Mouse (Mus musculus) bone marrow, adult 2 months (tissue): ENCODE data around the gene Rhbdl1.

Experiments
- CTCF ChIP-seq: fragments of 200-500 bp; IDR thresholded peaks from 2 replicates; pipeline ENCODE4 v1.5.1; 2011; ENCODE audit warnings: low read length, control low read depth; ENCODE audit not compliant: control insufficient read depth, insufficient read depth
- POLR2A ChIP-seq: fragments of 200-500 bp; IDR thresholded peaks from 2 replicates; pipeline ENCODE4 v1.6.1; 2011; ENCODE audit warnings: low read depth, mild to moderate bottlenecking, control low read depth, low read length, borderline replicate concordance; ENCODE audit not compliant: control insufficient read depth

DNA sequence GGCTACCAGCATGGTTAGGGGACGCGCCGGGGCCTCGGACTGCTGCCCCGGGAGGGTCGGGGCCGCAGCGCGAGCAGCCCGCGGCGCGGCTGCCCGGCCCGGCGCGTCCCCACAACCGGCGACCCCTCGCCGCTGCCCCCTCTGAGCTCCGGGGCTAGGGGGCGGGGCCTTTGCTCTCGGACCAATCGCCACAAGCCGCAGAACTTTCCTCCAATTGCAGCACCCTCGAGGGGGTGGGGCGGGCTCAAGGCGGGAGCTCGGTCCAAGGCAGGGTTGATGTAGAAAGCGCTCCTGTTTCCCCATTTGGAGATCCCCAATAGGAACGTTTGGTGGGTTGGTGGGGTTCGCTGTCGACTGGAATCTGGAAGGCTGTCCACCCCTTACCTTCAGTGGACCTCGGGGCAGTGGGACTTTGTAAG is 40.1 kb downstream of the Rhbdl1 start, which contains the start of gene Metrn:
- peak; percentile 7; the same call in 1 of the 2 replicates for TF ChIP-seq POLR2A
- no peak for TF ChIP-seq CTCF
